Mouse (Mus musculus) ES-E14 (cell line): ENCODE measurements around the gene 4932414N04Rik. TPM values are rescaled to one million over a fixed set of nuclear protein-coding genes. Genes with fewer than 3 reads are reported as not detected.

Experiments used
- DNase-seq: peaks from one replicate; pipeline ENCODE4 v3.0.0-alpha.2; 2013; ENCODE audit warnings: low read depth, low spot score
- H3K27ac ChIP-seq: 2 replicates; pipeline ENCODE4 v1.5.1; 2012; ENCODE audit warnings: low read depth, mild to moderate bottlenecking, low read length, moderate library complexity, mixed read lengths; ENCODE audit not compliant: poor library complexity, insufficient read depth, severe bottlenecking
- H3K36me3 ChIP-seq: 2 replicates; pipeline ENCODE4 v1.6.1; 2012; ENCODE audit warnings: mild to moderate bottlenecking, low read length, moderate library complexity, mixed read lengths; ENCODE audit not compliant: control insufficient read depth, poor library complexity, insufficient read depth, severe bottlenecking
- H3K4me1 ChIP-seq, 2 experiments: fragments of 150-350 bp in 1 of 2; sonication (generic) in 1 of 2; 2 replicates each; pipeline ENCODE4 v1.6.1; 2012; ENCODE audit warnings: low read length in 2 of 2, mild to moderate bottlenecking in 1 of 2, mixed read lengths in 1 of 2; ENCODE audit not compliant: control insufficient read depth in 2 of 2, insufficient read depth in 2 of 2, poor library complexity in 1 of 2
- H3K4me3 ChIP-seq, 2 experiments: fragments of 150-350 bp in 1 of 2; sonication (generic) in 1 of 2; 2 replicates each; pipeline ENCODE4 v1.5.1; 2012; ENCODE audit warnings: low read length in 2 of 2, low read depth in 1 of 2, mild to moderate bottlenecking in 1 of 2, mixed read lengths in 1 of 2; ENCODE audit not compliant: insufficient read depth in 1 of 2, poor library complexity in 1 of 2, severe bottlenecking in 1 of 2
- H3K9ac ChIP-seq: 2 replicates; pipeline ENCODE4 v1.6.1; 2012; ENCODE audit warnings: low read depth, mild to moderate bottlenecking, low read length, mixed read lengths; ENCODE audit not compliant: poor library complexity, insufficient read depth, severe bottlenecking
- H3K9me3 ChIP-seq: fragments of 150-350 bp; sonication (generic); 2 replicates; pipeline ENCODE4 v1.6.1; 2012; ENCODE audit warnings: low read depth, mild to moderate bottlenecking, low read length; ENCODE audit not compliant: control insufficient read depth, insufficient read depth
- CHD2 ChIP-seq: IDR thresholded peaks from 2 replicates; pipeline ENCODE4 v1.6.1; 2014; ENCODE audit warnings: mild to moderate bottlenecking, low read depth, low read length, inconsistent platforms
- HCFC1 ChIP-seq: IDR thresholded peaks from 2 replicates; pipeline ENCODE4 v1.6.1; 2012; ENCODE audit warnings: low read length, inconsistent platforms, borderline replicate concordance; ENCODE audit not compliant: insufficient read depth
- MAFK ChIP-seq: IDR thresholded peaks from 2 replicates; pipeline ENCODE4 v1.6.1; 2014; ENCODE audit warnings: mild to moderate bottlenecking, low read depth, low read length, inconsistent platforms; ENCODE audit not compliant: insufficient read depth
- ZC3H11A ChIP-seq: IDR thresholded peaks from 2 replicates; pipeline ENCODE4 v1.6.1; 2012; ENCODE audit warnings: low read depth, mild to moderate bottlenecking, inconsistent platforms, low read length, borderline replicate concordance
- ZNF384 ChIP-seq: IDR thresholded peaks from 2 replicates; pipeline ENCODE4 v1.6.1; 2012; ENCODE audit warnings: low read depth, low read length, inconsistent platforms
- in situ Hi-C, 2 experiments: fragments of 600-800 bp; cut with MboI; formaldehyde crosslinking; loops; one replicate each; pipeline ENCODE4 v1.15.1; 2025; ENCODE audit warnings: low sequenced_read_pairs in 2 of 2, inconsistent platforms in 1 of 2; ENCODE audit not compliant: unreplicated experiment in 2 of 2
- total RNA-seq: library from RNA; depleted of rRNA; stranded (reverse); fragments of 300-350 nt; gene quantifications from 2 replicates; pipeline ENCODE4 v1.2.3, GENCODE M21; 2012; rRNA removed

Gene 4932414N04Rik
- total RNA-seq, 1 experiment: not detected

- no peak overlapping the region for H3K9ac ChIP-seq
- no peaks in the 10 kb centered on the region for H3K36me3 ChIP-seq
- in situ Hi-C loops: loop anchor here in 1 of 2 experiments (25.0 kb wide), 1 partner anchor 268 kb away; no protein-coding TSS in a partner anchor
- DNase-seq: no peak
- no peak overlapping the region for H3K27ac ChIP-seq
- no peak for TF ChIP-seq HCFC1
- TF ChIP-seq CHD2: no peak
- no peak for TF ChIP-seq ZNF384
- no peak for TF ChIP-seq ZC3H11A
- no peak for TF ChIP-seq MAFK
- H3K4me1 ChIP-seq: 0 out of 4 replicates have a peak, but pooled peaks cover 0 to 2% of the 10 kb centered on the region in 2 experiments
- no peaks in the 10 kb centered on the region for H3K9me3 ChIP-seq
- H3K4me3 ChIP-seq: no peak overlapping the region
Measured at GRCm38 (mm10) chr2:68794181-68794580, 137.9 kb downstream of the 4932414N04Rik start.

DNA sequence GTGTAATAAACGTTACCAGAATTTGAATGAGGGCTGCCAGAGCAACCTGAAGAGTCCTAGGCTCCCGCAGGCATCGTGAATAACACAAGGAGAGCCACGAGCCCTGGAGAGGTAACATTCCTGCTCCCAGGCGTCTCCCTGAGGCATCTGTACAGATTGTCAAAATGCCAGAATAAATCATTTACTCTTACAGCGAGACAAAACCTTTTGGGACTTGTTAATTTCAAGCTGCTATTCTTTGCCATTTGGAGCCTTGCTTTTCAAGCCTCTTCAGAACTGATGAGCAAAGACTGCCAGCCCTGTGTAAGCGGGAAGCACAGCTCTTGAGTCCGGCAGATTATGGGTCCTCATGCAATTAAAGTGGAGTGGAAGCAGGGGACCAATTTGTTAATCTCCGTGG, 138.3 kb downstream of the 4932414N04Rik start:
- no peak for DNase-seq
- in situ Hi-C loops: loop anchor here in 1 of 2 experiments (25.0 kb wide), 1 partner anchor 268 kb away; no protein-coding TSS in a partner anchor
- no peak overlapping the region for H3K4me3 ChIP-seq
- no peak overlapping the region for H3K27ac ChIP-seq
- H3K9me3 ChIP-seq: no peaks in the 10 kb centered on the region
- no peaks in the 10 kb centered on the region for H3K36me3 ChIP-seq
- H3K4me1 ChIP-seq: 0 out of 4 replicates have a peak, but pooled peaks cover 0 to 2% of the 10 kb centered on the region in 2 experiments
- H3K9ac ChIP-seq: no peak overlapping the region
- TF ChIP-seq ZNF384: no peak
- no peak for TF ChIP-seq HCFC1
- no peak for TF ChIP-seq MAFK
- TF ChIP-seq ZC3H11A: no peak
- no peak for TF ChIP-seq CHD2

DNA sequence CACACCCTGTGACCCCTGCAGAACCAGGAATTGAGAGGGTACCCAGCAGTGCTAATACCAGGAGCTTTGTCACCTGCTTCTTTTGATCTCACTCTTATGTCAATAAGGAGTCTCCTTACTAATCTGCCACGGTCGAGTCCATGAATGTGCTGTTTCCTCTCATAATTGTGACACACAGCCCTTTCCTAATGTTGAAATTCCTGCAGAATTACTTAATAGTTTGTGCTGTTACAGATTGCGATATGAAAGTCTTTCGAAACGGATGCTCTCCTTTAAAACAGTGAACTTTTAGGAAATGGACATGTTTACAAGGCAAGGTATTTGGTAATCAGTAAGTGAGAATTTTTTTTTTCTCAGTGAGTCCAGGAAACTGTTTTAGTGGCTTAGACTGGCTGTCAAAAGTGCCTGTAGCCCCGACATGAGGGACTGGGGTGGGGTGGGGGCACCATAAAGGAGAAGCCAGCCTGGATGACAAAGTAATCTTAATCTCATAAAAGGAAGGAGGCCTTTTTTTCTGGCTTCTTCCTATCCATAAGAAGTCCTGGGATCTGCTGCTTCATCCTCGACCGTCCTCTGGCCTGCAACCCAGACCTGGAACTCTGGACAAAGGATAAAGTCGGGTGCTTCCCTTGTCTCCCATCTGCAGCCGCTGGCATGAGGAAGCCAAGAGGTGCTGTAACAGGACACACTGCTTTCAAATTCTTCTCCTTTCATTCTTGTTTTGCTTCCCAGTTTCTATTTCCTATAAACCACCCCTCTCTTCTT, 139.9 kb downstream of the 4932414N04Rik start:
- H3K4me3 ChIP-seq: no peak overlapping the region
- no peaks in the 10 kb centered on the region for H3K9me3 ChIP-seq
- H3K36me3 ChIP-seq: no peaks in the 10 kb centered on the region
- in situ Hi-C loops: loop anchor here in 1 of 2 experiments (25.0 kb wide), 1 partner anchor 266 kb away; no protein-coding TSS in a partner anchor
- H3K4me1 ChIP-seq: 0 out of 4 replicates have a peak, but pooled peaks cover 0 to 2% of the 10 kb centered on the region in 2 experiments
- no peak for DNase-seq
- no peak overlapping the region for H3K27ac ChIP-seq
- no peak overlapping the region for H3K9ac ChIP-seq
- TF ChIP-seq MAFK (no peak), HCFC1 (no peak), ZC3H11A (no peak), ZNF384 (no peak), CHD2 (no peak)

- Histone ChIP-seq H3K4me1 (0 out of 4 replicates have a peak, but pooled peaks cover 0 to 2% of the 10 kb centered on the region in 2 experiments), H3K9me3 (no peaks in the 10 kb centered on the region), H3K9ac (no peak overlapping the region), H3K27ac (no peak overlapping the region), H3K4me3 (no peak overlapping the region), H3K36me3 (no peaks in the 10 kb centered on the region)
- TF ChIP-seq MAFK (no peak), ZNF384 (no peak), CHD2 (no peak), ZC3H11A (no peak), HCFC1 (no peak)
- in situ Hi-C loops: loop anchor here in 1 of 2 experiments (25.0 kb wide), 1 partner anchor 265 kb away; no protein-coding TSS in a partner anchor
- no peak for DNase-seq
Measured at GRCm38 (mm10) chr2:68797106-68797505, 140.8 kb downstream of the 4932414N04Rik start.

Other genes with a start within 250 kb of the 4932414N04Rik start
- gene Stk39, start 184.2 kb upstream of the 4932414N04Rik start, total RNA-seq: 3.2 and 5.0 TPM in 2 replicates
- gene 4933409G03Rik, start 74.1 kb upstream of the 4932414N04Rik start, total RNA-seq: not detected in 2 replicates
- gene Cers6, start 205.0 kb downstream of the 4932414N04Rik start, total RNA-seq: 30.9 and 33.6 TPM in 2 replicates